ENCODE assay signal across 16 mouse cellular contexts in genomic region chr6:148514124-148514523, GRCm38 (mm10).
A peak's percentile ranks its signal among the peaks of the same experiment; 100 is the strongest.
DNase-seq lines count a peak whose midpoint lies in the region; ATAC-seq and TF ChIP-seq lines count a peak whose summit lies in the region.
"Had no signal": no experiment of that assay in that cellular context is flagged by ENCODE, and none has a peak within 500 bp of the region (broad histone marks: within the 10 kb centered on the region; RNA-seq: fewer than 3 reads in every experiment).

No protein-coding gene starts in this region.

- no peak overlapping the region for H3K9ac ChIP-seq in intestine, embryonic 14.5 days (ENCODE audit: low read length)
- no peak overlapping the region for H3K9ac ChIP-seq in intestine, embryonic 16.5 days (ENCODE audit: low read depth, low read length)
- H3K9ac ChIP-seq in liver, embryonic 15.5 days = no peak overlapping the region
- H3K9ac ChIP-seq: neural tube, embryonic 12.5 days had no signal

- WGBS in intestine, embryonic 14.5 days = 76% methylated on average over 6 of the region's 6 CpGs
- 81% methylated on average over 6 of the region's 6 CpGs for WGBS in intestine, embryonic 16.5 days
- WGBS in liver, embryonic 15.5 days (ENCODE audit: insufficient replicate concordance) = 74% methylated on average over 6 of the region's 6 CpGs
- WGBS in kidney, adult 2 months = 87% methylated on average over 6 of the region's 6 CpGs

- peak; percentile 18 for DNase-seq in intestine, embryonic 14.5 days (ENCODE audit: low spot score)
- DNase-seq in right cerebral cortex, adult 18-20 months = peak; percentile 16
- no peak for DNase-seq in right cerebral cortex, postnatal 14 days
- no peak for DNase-seq in cerebellum, adult 8-10 months
- DNase-seq in kidney, adult 2 months = no peak
- DNase-seq: adrenal gland, postnatal 25 days; cerebellum, adult 9-11 months; embryo, embryonic 11 days; gastrocnemius, adult 2 months; heart, adult 2 months; kidney, postnatal 14 days had no signal

- no peak for ATAC-seq in intestine, embryonic 14.5 days (replicated peaks; ENCODE audit: low FRiP score, low TSS enrichment, low read depth)
- ATAC-seq in intestine, embryonic 16.5 days = no peak
- no peak for ATAC-seq in liver, embryonic 15.5 days (ENCODE audit: insufficient read depth)
- ATAC-seq: intestine, postnatal 0 days had no signal

- no peaks in the 10 kb centered on the region for H3K4me1 ChIP-seq in intestine, embryonic 14.5 days (replicated peaks; ENCODE audit: control insufficient read depth, insufficient read depth, low read length)
- H3K4me1 ChIP-seq in intestine, embryonic 16.5 days (ENCODE audit: control insufficient read depth, insufficient read depth, low read length) = no peaks in the 10 kb centered on the region
- peaks cover 70% of the 10 kb centered on the region for H3K4me1 ChIP-seq in liver, embryonic 15.5 days (replicated peaks)
- no peaks in the 10 kb centered on the region for H3K4me1 ChIP-seq in kidney, adult 2 months (ENCODE audit: control insufficient read depth, insufficient read depth, low read length)
- H3K4me1 ChIP-seq: neural tube, embryonic 12.5 days had no signal

- no peak overlapping the region for H3K4me2 ChIP-seq in intestine, embryonic 14.5 days (ENCODE audit: low read length)
- H3K4me2 ChIP-seq in intestine, embryonic 16.5 days (ENCODE audit: low read depth, low read length) = no peak overlapping the region
- no peak overlapping the region for H3K4me2 ChIP-seq in liver, embryonic 15.5 days
- H3K4me2 ChIP-seq: neural tube, embryonic 12.5 days had no signal

- no peaks in the 10 kb centered on the region for H3K36me3 ChIP-seq in intestine, embryonic 14.5 days (ENCODE audit: control insufficient read depth, insufficient read depth, low read length)
- H3K36me3 ChIP-seq in intestine, embryonic 16.5 days (ENCODE audit: control insufficient read depth, insufficient read depth, low read length) = no peaks in the 10 kb centered on the region
- no peaks in the 10 kb centered on the region for H3K36me3 ChIP-seq in liver, embryonic 15.5 days (replicated peaks)
- no peaks in the 10 kb centered on the region; the same call in 1 of the 2 replicates for H3K36me3 ChIP-seq in kidney, adult 2 months (ENCODE audit: control insufficient read depth, insufficient read depth, low read length)
- H3K36me3 ChIP-seq: neural tube, embryonic 12.5 days had no signal

- TF ChIP-seq CTCF in kidney, adult 2 months (conservative IDR thresholded peaks at IDR 0.05; ENCODE audit: insufficient read depth, insufficient read length, low read depth, low read length) = no peak

- H3K27ac ChIP-seq in intestine, embryonic 14.5 days (ENCODE audit: low read depth) = no peak overlapping the region
- H3K27ac ChIP-seq in intestine, embryonic 16.5 days (ENCODE audit: low read length) = no peak overlapping the region
- peak overlapping the region; percentile 81 for H3K27ac ChIP-seq in liver, embryonic 15.5 days (replicated peaks)
- no peak overlapping the region for H3K27ac ChIP-seq in kidney, adult 2 months (ENCODE audit: insufficient read depth, low read depth, low read length)
- H3K27ac ChIP-seq: gastrocnemius, adult 2 months; heart, adult 2 months; neural tube, embryonic 12.5 days had no signal

- no peak overlapping the region for H3K4me3 ChIP-seq in intestine, embryonic 14.5 days (ENCODE audit: low read depth, low read length)
- no peak overlapping the region for H3K4me3 ChIP-seq in intestine, embryonic 16.5 days (ENCODE audit: low read length)
- no peak overlapping the region for H3K4me3 ChIP-seq in liver, embryonic 15.5 days (replicated peaks)
- H3K4me3 ChIP-seq in kidney, adult 2 months (ENCODE audit: insufficient read depth, low read depth, low read length) = no peak overlapping the region
- H3K4me3 ChIP-seq: erythroblast, embryonic 14.5 days; gastrocnemius, adult 2 months; heart, adult 2 months; neural tube, embryonic 12.5 days had no signal

- H3K9me3 ChIP-seq in intestine, embryonic 14.5 days (ENCODE audit: control insufficient read depth, low read length) = no peaks in the 10 kb centered on the region
- no peaks in the 10 kb centered on the region for H3K9me3 ChIP-seq in intestine, embryonic 16.5 days (ENCODE audit: control insufficient read depth, low read length)
- H3K9me3 ChIP-seq in liver, embryonic 15.5 days (replicated peaks) = no peaks in the 10 kb centered on the region
- H3K9me3 ChIP-seq: neural tube, embryonic 12.5 days had no signal

- TF ChIP-seq POLR2A in kidney, adult 2 months (IDR thresholded peaks at IDR 0.05; ENCODE audit: low read depth, low read length) = no peak

- H3K27me3 ChIP-seq in intestine, embryonic 14.5 days (replicated peaks; ENCODE audit: control insufficient read depth, insufficient read depth, low read length) = no peaks in the 10 kb centered on the region
- no peaks in the 10 kb centered on the region for H3K27me3 ChIP-seq in intestine, embryonic 16.5 days (replicated peaks; ENCODE audit: control insufficient read depth, insufficient read depth, low read length)
- no peaks in the 10 kb centered on the region for H3K27me3 ChIP-seq in liver, embryonic 15.5 days
- no peaks in the 10 kb centered on the region for H3K27me3 ChIP-seq in kidney, adult 2 months (replicated peaks; ENCODE audit: control insufficient read depth, insufficient read depth, low read length)
- H3K27me3 ChIP-seq: neural tube, embryonic 12.5 days had no signal

Comparison
In these comparisons a context has a peak if more than half of its experiments do, and no peak if none do; other contexts are left out.
1. DNase-seq: peak in intestine, embryonic 14.5 days (single experiment) and right cerebral cortex, adult 18-20 months (single experiment); none in right cerebral cortex, postnatal 14 days (single experiment), cerebellum, adult 8-10 months (single experiment) and kidney, adult 2 months (single experiment).